Mouse (Mus musculus) subcutaneous adipose tissue, adult 2 months (tissue): ENCODE data around the gene Otud7a. TPM values are rescaled to one million over a fixed set of nuclear protein-coding genes. Genes with fewer than 3 reads are reported as not detected.

Experiments
- polyA plus RNA-seq: library from polyadenylated mRNA; depleted of rRNA; stranded (reverse); fragments of >200 nt; gene quantifications from 2 replicates; pipeline ENCODE4 v1.2.3, GENCODE M21; 2012; ENCODE audit warnings: low replicate concordance; rRNA removed

Otud7a gene
- polyA plus RNA-seq, result 0.19 TPM in 2 replicates

DNA sequence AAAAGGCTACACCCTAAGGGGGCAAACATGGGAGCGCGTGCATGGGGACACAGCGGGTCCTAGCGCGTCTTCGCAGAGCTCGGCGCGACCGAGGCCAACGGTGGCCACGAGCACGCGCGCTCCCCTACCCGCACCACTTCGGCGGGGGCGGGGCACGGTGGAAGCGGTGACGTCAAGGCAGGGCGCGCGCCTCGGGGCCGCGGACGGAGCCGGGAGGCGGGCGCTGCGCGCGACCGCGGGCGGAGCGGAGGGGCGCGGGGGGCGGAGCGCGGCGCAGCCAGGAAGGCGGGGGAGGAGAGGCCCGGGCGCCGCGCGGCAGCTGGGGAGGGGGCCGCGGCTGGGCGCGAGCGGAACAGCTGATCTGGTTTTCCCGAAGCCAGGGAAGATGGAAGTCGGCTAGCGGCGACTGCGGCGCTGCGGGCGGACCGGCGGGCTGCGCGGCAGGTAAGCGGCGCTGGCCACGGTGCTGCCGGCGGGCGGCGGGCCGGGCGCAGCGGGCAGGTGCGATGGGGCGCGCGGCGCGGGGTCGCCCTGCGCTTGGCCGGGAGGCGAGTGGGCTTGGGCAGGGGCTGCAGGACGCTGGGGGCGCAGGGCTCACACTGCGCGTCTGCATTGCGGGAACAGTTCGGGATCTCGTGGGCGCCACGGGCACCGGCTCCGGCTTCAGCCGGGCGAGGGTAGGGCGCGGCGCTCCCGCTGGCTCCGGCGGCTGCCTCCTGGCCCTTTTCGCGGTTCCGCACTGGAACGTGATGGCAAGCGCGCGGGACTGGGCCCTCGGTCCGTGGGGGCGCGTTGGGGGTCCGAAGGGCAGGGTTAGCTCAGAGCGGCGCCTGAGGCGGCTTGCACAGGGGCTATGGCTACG is at the start of gene Otud7a:
Gene Otud7a, plus strand, starts transcription at position 268 of the 862 bp plus-strand sequence.

Other genes starting within 250 kb of the Otud7a start
- gene Chrna7, start 232.2 kb upstream of the Otud7a start, polyA plus RNA-seq, result 0.07 and 0.62 TPM in 2 replicates